Mouse (Mus musculus) frontal cortex, postnatal 36 days (tissue): ENCODE data around the gene Ubac2.

Source experiments
- DNase-seq, 2 experiments: peaks; one replicate each; pipeline ENCODE4 v3.0.0; 2022; ENCODE audit warnings: low spot score in 2 of 2

The Ubac2 gene

GRCm38 (mm10) chr14:121894511-121895135, 16.2 kb downstream of the Ubac2 start:
- DNase-seq = no peak

GRCm38 (mm10) chr14:121895316-121895715, 16.9 kb downstream of the Ubac2 start:
- DNase-seq = no peak

GRCm38 (mm10) chr14:121896126-121897090, 18.0 kb downstream of the Ubac2 start:
- no peak for DNase-seq

GRCm38 (mm10) chr14:121897773-121898172, 19.4 kb downstream of the Ubac2 start:
- no peak for DNase-seq

- DNase-seq = no peak
Measured at GRCm38 (mm10) chr14:121898509-121898908, 20.1 kb downstream of the Ubac2 start.

- DNase-seq = no peak
Measured at GRCm38 (mm10) chr14:121899071-121899470, 20.7 kb downstream of the Ubac2 start.

- DNase-seq = no peak
Measured at GRCm38 (mm10) chr14:121901511-121901910, 23.1 kb downstream of the Ubac2 start.

- DNase-seq = no peak
Measured at GRCm38 (mm10) chr14:121903381-121903876, 25.0 kb downstream of the Ubac2 start.

- no peak for DNase-seq
Measured at GRCm38 (mm10) chr14:121904754-121905153, 26.3 kb downstream of the Ubac2 start.

- DNase-seq = no peak
Measured at GRCm38 (mm10) chr14:121906341-121906991, 28.0 kb downstream of the Ubac2 start.

- no peak for DNase-seq
Measured at GRCm38 (mm10) chr14:121906992-121907681, 28.7 kb downstream of the Ubac2 start.

- no peak for DNase-seq
Measured at GRCm38 (mm10) chr14:121909868-121910267, 31.4 kb downstream of the Ubac2 start.

GRCm38 (mm10) chr14:121912501-121912900, 34.1 kb downstream of the Ubac2 start:
- DNase-seq = no peak

- DNase-seq = no peak
Measured at GRCm38 (mm10) chr14:121915143-121915542, 36.7 kb downstream of the Ubac2 start.

GRCm38 (mm10) chr14:121915621-121916020, 37.2 kb downstream of the Ubac2 start, which contains the start of gene Gpr18:
TSS of gene Gpr18 (minus strand) at chr14:121915781.
- no peak for DNase-seq

- DNase-seq = no peak
Measured at GRCm38 (mm10) chr14:121916311-121917094, 38.1 kb downstream of the Ubac2 start.

- DNase-seq = no peak
Measured at GRCm38 (mm10) chr14:121918266-121918665, 39.8 kb downstream of the Ubac2 start.

GRCm38 (mm10) chr14:121919752-121920151, 41.3 kb downstream of the Ubac2 start:
- DNase-seq = peak in 1 of 2 experiments; percentile 22

GRCm38 (mm10) chr14:121920511-121921124, 42.2 kb downstream of the Ubac2 start:
- DNase-seq = no peak

GRCm38 (mm10) chr14:121922016-121922415, 43.6 kb downstream of the Ubac2 start:
- no peak for DNase-seq
